Mouse (Mus musculus): Measurements from ENCODE around the gene Parvg. TPM values are rescaled to one million over a fixed set of nuclear protein-coding genes. Genes with fewer than 3 reads are reported as not detected.
"Not testable (repeated sequence)": the region's sequence is repeated elsewhere in the genome, so short reads cannot be mapped to it uniquely, and the experiment has no call there.

Parvg gene
- polyA plus RNA-seq, 1 experiment from 2014 or later, result 1.2 TPM

GRCm38 (mm10) chr15:84285453-84285852 is 38.4 kb upstream of the Parvg start:
- Histone ChIP-seq H3K9me3 (ENCODE audit: control insufficient read depth, low read length) (no peaks in the 10 kb centered on the region), H3K4me3 (ENCODE audit: low read depth, low read length) (no peak overlapping the region), H3K4me2 (no peak overlapping the region), H3K9ac (ENCODE audit: low read length) (no peak overlapping the region), H3K27me3 (ENCODE audit: control insufficient read depth, insufficient read depth, low read length) (no peaks in the 10 kb centered on the region; the same call in 1 of the 2 replicates), H3K36me3 (ENCODE audit: control insufficient read depth, insufficient read depth, low read length) (no peaks in the 10 kb centered on the region), H3K27ac (ENCODE audit: low read depth, low read length) (no peak overlapping the region), H3K4me1 (ENCODE audit: control insufficient read depth, insufficient read depth, low read length) (peaks cover 4% of the 10 kb centered on the region; the same call in 1 of the 2 replicates)
- peak; percentile 24; the same call in 1 of the 2 replicates for ATAC-seq (ENCODE audit: low FRiP score)
- DNase-seq (ENCODE audit: low spot score, missing footprints), result no peak
- 79% methylated on average over 7 of the region's 7 CpGs for WGBS

- H3K4me1 ChIP-seq (ENCODE audit: control insufficient read depth, insufficient read depth, low read length); H3K27ac ChIP-seq (ENCODE audit: low read depth, low read length); DNase-seq (ENCODE audit: low spot score, missing footprints); H3K9me3 ChIP-seq (ENCODE audit: control insufficient read depth, low read length); ATAC-seq (ENCODE audit: low FRiP score); H3K4me2 ChIP-seq; H3K27me3 ChIP-seq (ENCODE audit: control insufficient read depth, insufficient read depth, low read length); H3K36me3 ChIP-seq (ENCODE audit: control insufficient read depth, insufficient read depth, low read length); H3K9ac ChIP-seq (ENCODE audit: low read length); H3K4me3 ChIP-seq (ENCODE audit: low read depth, low read length): not testable (repeated sequence)
- WGBS, result 80% methylated on average over 1 of the region's 1 CpGs
These were observed 34.9 kb upstream of the Parvg start for GRCm38 (mm10) chr15:84288953-84289352.

GRCm38 (mm10) chr15:84291097-84291496 is 32.7 kb upstream of the Parvg start:
- Histone ChIP-seq H3K36me3 (ENCODE audit: control insufficient read depth, insufficient read depth, low read length) (no peaks in the 10 kb centered on the region), H3K4me2 (no peak overlapping the region), H3K9me3 (ENCODE audit: control insufficient read depth, low read length) (no peaks in the 10 kb centered on the region), H3K27ac (ENCODE audit: low read depth, low read length) (no peak overlapping the region), H3K9ac (ENCODE audit: low read length) (no peak overlapping the region), H3K4me3 (ENCODE audit: low read depth, low read length) (no peak overlapping the region), H3K4me1 (ENCODE audit: control insufficient read depth, insufficient read depth, low read length) (0 out of 2 replicates have a peak, but pooled peaks cover 4% of the 10 kb centered on the region), H3K27me3 (ENCODE audit: control insufficient read depth, insufficient read depth, low read length) (peaks cover 3% of the 10 kb centered on the region; the same call in 1 of the 2 replicates)
- ATAC-seq (ENCODE audit: low FRiP score) (no peak), DNase-seq (ENCODE audit: low spot score, missing footprints) (no peak)
- 91% methylated on average over 5 of the region's 5 CpGs for WGBS

GRCm38 (mm10) chr15:84293590-84293989 is 30.2 kb upstream of the Parvg start:
- Histone ChIP-seq H3K9me3 (ENCODE audit: control insufficient read depth, low read length) (no peaks in the 10 kb centered on the region), H3K27ac (ENCODE audit: low read depth, low read length) (no peak overlapping the region), H3K4me2 (no peak overlapping the region), H3K27me3 (ENCODE audit: control insufficient read depth, insufficient read depth, low read length) (peaks cover 3% of the 10 kb centered on the region; the same call in 1 of the 2 replicates), H3K36me3 (ENCODE audit: control insufficient read depth, insufficient read depth, low read length) (no peaks in the 10 kb centered on the region), H3K9ac (ENCODE audit: low read length) (no peak overlapping the region), H3K4me3 (ENCODE audit: low read depth, low read length) (no peak overlapping the region), H3K4me1 (ENCODE audit: control insufficient read depth, insufficient read depth, low read length) (peaks cover 8% of the 10 kb centered on the region)
- WGBS, result 62% methylated on average over 12 of the region's 12 CpGs
- ATAC-seq (ENCODE audit: low FRiP score) (no peak), DNase-seq (ENCODE audit: low spot score, missing footprints) (no peak)

- no peak for ATAC-seq (ENCODE audit: low FRiP score)
- no peak overlapping the region for H3K4me2 ChIP-seq
- H3K4me3 ChIP-seq (ENCODE audit: low read depth, low read length), result no peak overlapping the region
- peaks cover 16% of the 10 kb centered on the region for H3K4me1 ChIP-seq (ENCODE audit: control insufficient read depth, insufficient read depth, low read length)
- peaks cover 3% of the 10 kb centered on the region; the same call in 1 of the 2 replicates for H3K27me3 ChIP-seq (ENCODE audit: control insufficient read depth, insufficient read depth, low read length)
- no peak overlapping the region for H3K27ac ChIP-seq (ENCODE audit: low read depth, low read length)
- H3K9me3 ChIP-seq (ENCODE audit: control insufficient read depth, low read length), result no peaks in the 10 kb centered on the region
- no peak overlapping the region for H3K9ac ChIP-seq (ENCODE audit: low read length)
- 80% methylated on average over 9 of the region's 9 CpGs for WGBS
- DNase-seq (ENCODE audit: low spot score, missing footprints), result peak; percentile 85
- no peaks in the 10 kb centered on the region for H3K36me3 ChIP-seq (ENCODE audit: control insufficient read depth, insufficient read depth, low read length)
These were observed 29.4 kb upstream of the Parvg start for GRCm38 (mm10) chr15:84294391-84294790.

- DNase-seq (ENCODE audit: low spot score, missing footprints) (no peak), ATAC-seq (ENCODE audit: low FRiP score) (no peak)
- no peaks in the 10 kb centered on the region for H3K36me3 ChIP-seq (ENCODE audit: control insufficient read depth, insufficient read depth, low read length)
- WGBS, result 78% methylated on average over 10 of the region's 10 CpGs
- no peak overlapping the region for H3K4me2 ChIP-seq
- H3K27me3 ChIP-seq (ENCODE audit: control insufficient read depth, insufficient read depth, low read length), result peaks cover 3% of the 10 kb centered on the region; the same call in 1 of the 2 replicates
- H3K4me3 ChIP-seq (ENCODE audit: low read depth, low read length), result no peak overlapping the region
- H3K9me3 ChIP-seq (ENCODE audit: control insufficient read depth, low read length), result no peaks in the 10 kb centered on the region
- peaks cover 25% of the 10 kb centered on the region for H3K4me1 ChIP-seq (ENCODE audit: control insufficient read depth, insufficient read depth, low read length)
- H3K9ac ChIP-seq (ENCODE audit: low read length), result no peak overlapping the region
- no peak overlapping the region for H3K27ac ChIP-seq (ENCODE audit: low read depth, low read length)
These were observed 28.6 kb upstream of the Parvg start for GRCm38 (mm10) chr15:84295225-84295624.

- DNase-seq (ENCODE audit: low spot score, missing footprints), result peak; percentile 86
- H3K4me2 ChIP-seq, result no peak overlapping the region
- H3K9ac ChIP-seq (ENCODE audit: low read length), result no peak overlapping the region
- H3K36me3 ChIP-seq (ENCODE audit: control insufficient read depth, insufficient read depth, low read length), result no peaks in the 10 kb centered on the region
- peaks cover 47% of the 10 kb centered on the region for H3K4me1 ChIP-seq (ENCODE audit: control insufficient read depth, insufficient read depth, low read length)
- no peaks in the 10 kb centered on the region for H3K9me3 ChIP-seq (ENCODE audit: control insufficient read depth, low read length)
- no peak overlapping the region for H3K27ac ChIP-seq (ENCODE audit: low read depth, low read length)
- H3K27me3 ChIP-seq (ENCODE audit: control insufficient read depth, insufficient read depth, low read length), result peaks cover 3% of the 10 kb centered on the region; the same call in 1 of the 2 replicates
- no peak for ATAC-seq (ENCODE audit: low FRiP score)
- WGBS, result 63% methylated on average over 8 of the region's 8 CpGs
- no peak overlapping the region for H3K4me3 ChIP-seq (ENCODE audit: low read depth, low read length)
These were observed 26.4 kb upstream of the Parvg start for GRCm38 (mm10) chr15:84297454-84297853.

GRCm38 (mm10) chr15:84298804-84299370 is 24.9 kb upstream of the Parvg start:
- Histone ChIP-seq H3K4me1 (ENCODE audit: control insufficient read depth, insufficient read depth, low read length) (peaks cover 55% of the 10 kb centered on the region), H3K27me3 (ENCODE audit: control insufficient read depth, insufficient read depth, low read length) (peaks cover 3% of the 10 kb centered on the region; the same call in 1 of the 2 replicates), H3K36me3 (ENCODE audit: control insufficient read depth, insufficient read depth, low read length) (no peaks in the 10 kb centered on the region), H3K9me3 (ENCODE audit: control insufficient read depth, low read length) (no peaks in the 10 kb centered on the region), H3K4me2 (peak overlapping the region; percentile 40), H3K9ac (ENCODE audit: low read length) (peak overlapping the region; percentile 54; the same call in 1 of the 2 replicates), H3K4me3 (ENCODE audit: low read depth, low read length) (no peak overlapping the region), H3K27ac (ENCODE audit: low read depth, low read length) (peak overlapping the region; percentile 95)
- DNase-seq (ENCODE audit: low spot score, missing footprints), result peak; percentile 90
- ATAC-seq (ENCODE audit: low FRiP score), result 0 out of 2 replicates have a peak, but pooled peaks have one; percentile 4
- whole genome bisulfite sequencing, result 20% methylated on average over 13 of the region's 13 CpGs

GRCm38 (mm10) chr15:84299662-84300333 is 24.0 kb upstream of the Parvg start:
- H3K36me3 ChIP-seq (ENCODE audit: control insufficient read depth, insufficient read depth, low read length), result no peaks in the 10 kb centered on the region
- H3K4me2 ChIP-seq, result peak overlapping the region; percentile 40
- H3K27ac ChIP-seq (ENCODE audit: low read depth, low read length), result peak overlapping the region; percentile 95
- 7% methylated on average over 9 of the region's 9 CpGs for whole genome bisulfite sequencing
- H3K9me3 ChIP-seq (ENCODE audit: control insufficient read depth, low read length), result no peaks in the 10 kb centered on the region
- ATAC-seq (ENCODE audit: low FRiP score), result peak; percentile 64
- peaks cover 60% of the 10 kb centered on the region for H3K4me1 ChIP-seq (ENCODE audit: control insufficient read depth, insufficient read depth, low read length)
- peak overlapping the region; percentile 54 for H3K9ac ChIP-seq (ENCODE audit: low read length)
- 0 out of 2 replicates have a peak overlapping the region, but pooled peaks have one; percentile 6 for H3K4me3 ChIP-seq (ENCODE audit: low read depth, low read length)
- DNase-seq (ENCODE audit: low spot score, missing footprints), result peak; percentile 97
- peaks cover 3% of the 10 kb centered on the region; the same call in 1 of the 2 replicates for H3K27me3 ChIP-seq (ENCODE audit: control insufficient read depth, insufficient read depth, low read length)
